Mouse (Mus musculus): ENCODE measurements around the gene Wnt11.
A peak's percentile ranks its signal among the peaks of the same experiment; 100 is the strongest.

The Wnt11 gene

DNA sequence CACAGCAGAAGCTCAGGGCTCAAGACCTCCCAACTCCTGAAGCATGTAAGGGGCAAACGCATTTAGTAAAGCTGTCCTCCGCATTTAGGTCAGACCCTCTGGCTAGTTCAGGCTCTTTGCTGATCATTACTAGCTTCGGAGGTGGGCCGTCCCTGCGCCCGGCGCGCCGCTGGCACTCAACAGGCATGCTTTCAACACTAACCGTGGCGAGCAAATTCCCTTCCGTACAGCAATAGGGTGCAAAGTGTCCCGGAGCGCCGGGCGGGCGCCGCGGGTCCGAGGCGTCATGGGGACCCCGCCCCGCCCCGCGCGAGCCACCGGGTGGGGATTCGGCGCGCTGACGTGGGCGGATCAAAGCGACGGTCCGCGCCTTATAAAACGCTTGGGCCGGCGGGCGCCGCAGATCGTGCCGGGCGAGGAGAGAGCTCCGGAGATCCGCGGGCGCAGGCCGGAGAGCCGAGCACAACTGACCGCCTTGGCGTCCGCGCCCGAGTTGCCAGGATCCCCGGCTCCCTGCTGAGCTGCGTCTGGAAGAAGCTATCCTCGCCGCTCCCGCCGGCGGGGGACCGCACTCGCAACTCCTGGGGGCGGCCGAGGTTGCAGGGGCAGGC lies at the start of gene Wnt11:
Gene Wnt11 (plus strand): TSS at position 402 of the 611 bp plus-strand sequence.
- peak; percentile 51 to 54 for DNase-seq (ENCODE audit: low spot score in 2 of 2)

- DNase-seq (ENCODE audit: low spot score in 2 of 2), result no peak
Measured at GRCm38 (mm10) chr7:98786792-98787612, 47.9 kb upstream of the Wnt11 start.

DNA sequence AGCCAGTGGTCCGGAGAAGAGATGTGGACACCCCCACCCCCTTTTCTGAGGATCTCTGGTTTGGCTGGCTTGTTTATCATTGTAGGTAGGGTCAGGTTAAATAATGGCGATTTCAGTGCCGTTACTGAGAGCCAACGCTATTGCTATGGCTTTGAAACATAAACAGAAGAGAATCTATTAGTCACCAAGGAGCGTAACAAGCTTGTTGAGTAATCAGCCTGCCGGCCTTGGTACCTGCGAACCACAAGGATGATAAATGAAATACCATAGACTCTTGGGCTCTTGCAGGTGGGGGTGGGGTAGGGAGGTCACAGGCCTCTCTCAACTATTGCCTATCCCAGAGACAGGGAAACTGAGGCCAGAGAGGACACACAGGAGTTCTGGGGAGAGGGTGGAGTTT lies 46.2 kb upstream of the Wnt11 start:
- DNase-seq (ENCODE audit: low spot score in 2 of 2), result no peak

GRCm38 (mm10) chr7:98789121-98789520 lies 45.8 kb upstream of the Wnt11 start:
- peak; percentile 64 for DNase-seq (ENCODE audit: low spot score in 2 of 2)

DNA sequence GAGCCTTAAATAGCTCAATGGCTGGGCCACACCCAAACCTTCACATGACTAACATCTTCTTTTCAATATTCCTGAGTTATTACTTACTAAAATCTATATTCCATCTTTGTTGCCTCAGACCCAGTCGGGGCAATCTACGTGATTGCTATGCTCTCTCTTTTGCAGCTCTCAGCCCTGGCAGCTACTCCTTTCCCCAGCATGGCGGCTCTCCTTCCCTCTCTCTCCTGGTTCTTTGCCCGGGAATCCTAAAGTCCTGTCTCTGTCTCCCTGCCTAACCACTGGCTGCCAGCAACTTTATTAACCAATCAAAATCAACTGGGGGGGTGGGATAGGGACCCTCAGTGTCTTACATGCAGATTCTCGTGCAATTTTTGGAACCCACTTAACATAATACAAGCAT lies 43.0 kb upstream of the Wnt11 start:
- DNase-seq (ENCODE audit: low spot score in 2 of 2), result no peak

DNA sequence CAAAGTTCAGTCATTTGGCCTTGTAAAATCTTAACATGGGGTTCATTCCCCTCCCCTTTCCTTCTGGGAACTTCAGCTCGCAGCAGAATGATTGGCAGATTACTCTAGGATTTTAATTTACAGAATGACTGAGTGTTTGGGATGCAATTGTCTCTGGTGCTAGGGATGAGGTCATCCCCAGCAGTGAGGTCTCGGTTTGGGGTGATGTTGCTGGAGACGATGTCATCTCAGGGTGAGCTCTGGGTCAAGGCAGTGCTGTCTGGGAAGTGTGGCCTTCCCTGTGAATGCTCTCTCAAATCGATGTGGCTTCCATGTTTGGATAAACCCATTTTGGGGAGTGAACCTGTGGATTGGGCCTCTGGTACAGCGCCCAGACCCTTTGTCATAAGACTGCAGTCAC lies 41.1 kb upstream of the Wnt11 start:
- no peak for DNase-seq (ENCODE audit: low spot score in 2 of 2)

- peak; percentile 61 to 81 for DNase-seq (ENCODE audit: low spot score in 2 of 2)
Measured at GRCm38 (mm10) chr7:98794444-98794843, 40.5 kb upstream of the Wnt11 start.

DNA sequence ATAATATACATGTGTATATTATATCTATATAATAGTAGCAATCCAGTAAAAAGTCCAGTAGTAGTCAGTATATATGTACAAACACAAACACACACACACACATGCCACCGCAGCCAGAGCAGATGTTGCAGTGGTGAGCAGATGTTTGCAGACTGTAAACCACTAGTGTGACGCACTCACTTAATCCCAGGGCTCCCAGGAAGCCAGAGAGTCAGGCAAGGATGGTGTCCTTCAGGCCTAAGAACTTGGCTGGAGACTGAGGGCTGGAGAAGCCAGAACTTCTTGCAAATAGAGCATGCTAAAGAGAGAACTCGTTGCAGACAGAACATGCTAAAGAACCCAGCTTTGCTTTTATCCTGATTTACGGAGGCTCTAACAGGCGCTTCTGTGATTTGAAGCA lies 39.3 kb upstream of the Wnt11 start:
- peak; percentile 49 to 52 for DNase-seq (ENCODE audit: low spot score in 2 of 2)

GRCm38 (mm10) chr7:98797347-98798133 lies 37.4 kb upstream of the Wnt11 start:
- DNase-seq (ENCODE audit: low spot score in 2 of 2), result no peak

DNA sequence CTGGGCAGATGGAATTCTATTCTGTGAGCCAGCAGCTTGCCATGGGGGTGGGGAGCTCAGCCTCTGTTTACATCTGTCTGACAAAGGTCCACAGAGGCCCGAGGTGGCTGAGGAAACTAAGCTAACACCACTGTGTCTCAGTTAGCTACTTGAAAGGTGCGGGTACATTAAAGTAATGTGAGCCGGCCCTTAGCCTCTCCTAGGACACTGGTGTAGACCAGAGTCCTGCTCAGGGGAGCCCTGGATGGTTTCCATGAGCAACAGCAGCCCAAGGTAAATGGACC lies 36.8 kb upstream of the Wnt11 start:
- DNase-seq (ENCODE audit: low spot score in 2 of 2), result no peak

GRCm38 (mm10) chr7:98800435-98800834 lies 34.5 kb upstream of the Wnt11 start:
- DNase-seq (ENCODE audit: low spot score in 2 of 2), result no peak

DNA sequence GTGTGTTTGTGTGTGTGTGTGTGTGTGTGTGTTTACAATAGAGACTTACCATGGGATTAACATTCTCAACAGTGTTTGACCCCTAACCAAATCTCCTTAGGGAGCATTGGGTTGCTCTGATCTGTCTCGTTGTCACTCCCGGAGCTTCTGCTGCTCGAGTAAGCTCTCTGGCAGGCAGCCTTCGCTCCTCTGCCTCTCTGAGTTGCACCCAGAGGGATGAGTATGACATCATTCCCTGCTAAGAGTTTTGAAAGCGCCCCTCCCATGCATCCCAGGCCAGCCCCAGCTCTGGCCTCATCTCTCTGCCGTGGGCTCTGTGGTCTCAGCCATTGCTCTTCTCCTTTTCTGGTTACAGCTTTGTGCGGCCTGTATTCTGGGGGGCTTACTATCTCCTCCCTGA lies 33.8 kb upstream of the Wnt11 start:
- DNase-seq (ENCODE audit: low spot score in 2 of 2), result peak in 1 of 2 experiments; percentile 67

DNA sequence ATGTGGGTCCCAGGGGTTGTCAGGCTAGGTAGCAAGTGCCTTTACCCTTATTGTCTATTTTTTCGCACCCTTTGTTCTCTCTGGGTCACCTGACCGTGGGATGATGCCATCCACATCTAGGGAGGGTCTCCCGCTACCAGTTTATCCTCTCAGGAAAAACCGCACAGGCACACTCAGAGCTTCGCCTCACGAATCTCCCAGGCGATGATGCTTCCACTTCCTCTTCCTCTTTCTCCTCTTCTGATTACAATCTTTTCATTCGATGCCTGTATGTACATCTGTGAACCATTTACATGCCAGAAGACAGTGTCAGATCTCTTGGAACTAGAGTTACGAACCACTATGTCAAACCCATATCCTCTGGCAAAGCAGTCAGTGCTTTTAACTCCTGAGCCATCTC lies 31.7 kb upstream of the Wnt11 start:
- DNase-seq (ENCODE audit: low spot score in 2 of 2), result no peak

GRCm38 (mm10) chr7:98804841-98805772 lies 29.8 kb upstream of the Wnt11 start:
- no peak for DNase-seq (ENCODE audit: low spot score in 2 of 2)

DNA sequence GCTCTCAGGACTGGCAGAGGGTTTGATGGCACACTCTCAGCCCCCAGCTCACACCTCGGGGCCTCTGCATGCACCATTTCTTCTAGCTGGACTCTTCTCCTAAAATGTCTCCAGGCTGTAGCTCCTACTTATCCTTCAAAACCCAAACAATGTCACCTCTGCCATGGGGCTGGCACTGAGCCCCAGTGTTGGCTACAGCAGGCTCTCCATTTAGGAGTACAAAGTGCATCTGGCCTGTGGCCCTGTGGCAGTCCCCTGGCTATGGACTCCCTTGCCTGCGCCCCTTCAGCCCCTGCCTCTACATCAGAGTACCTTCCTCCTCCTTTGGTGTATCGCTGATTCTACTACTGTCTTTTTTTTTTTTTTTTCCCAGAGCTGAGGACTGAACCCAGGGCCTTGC lies 28.0 kb upstream of the Wnt11 start:
- DNase-seq (ENCODE audit: low spot score in 2 of 2), result no peak

GRCm38 (mm10) chr7:98809372-98809771 lies 25.5 kb upstream of the Wnt11 start:
- no peak for DNase-seq (ENCODE audit: low spot score in 2 of 2)

- DNase-seq (ENCODE audit: low spot score in 2 of 2), result no peak
Measured at GRCm38 (mm10) chr7:98810619-98811018, 24.3 kb upstream of the Wnt11 start.

- no peak for DNase-seq (ENCODE audit: low spot score in 2 of 2)
Measured at GRCm38 (mm10) chr7:98820501-98820900, 14.4 kb upstream of the Wnt11 start.

- no peak for DNase-seq (ENCODE audit: low spot score in 2 of 2)
Measured at GRCm38 (mm10) chr7:98822881-98823280, 12.0 kb upstream of the Wnt11 start.

DNA sequence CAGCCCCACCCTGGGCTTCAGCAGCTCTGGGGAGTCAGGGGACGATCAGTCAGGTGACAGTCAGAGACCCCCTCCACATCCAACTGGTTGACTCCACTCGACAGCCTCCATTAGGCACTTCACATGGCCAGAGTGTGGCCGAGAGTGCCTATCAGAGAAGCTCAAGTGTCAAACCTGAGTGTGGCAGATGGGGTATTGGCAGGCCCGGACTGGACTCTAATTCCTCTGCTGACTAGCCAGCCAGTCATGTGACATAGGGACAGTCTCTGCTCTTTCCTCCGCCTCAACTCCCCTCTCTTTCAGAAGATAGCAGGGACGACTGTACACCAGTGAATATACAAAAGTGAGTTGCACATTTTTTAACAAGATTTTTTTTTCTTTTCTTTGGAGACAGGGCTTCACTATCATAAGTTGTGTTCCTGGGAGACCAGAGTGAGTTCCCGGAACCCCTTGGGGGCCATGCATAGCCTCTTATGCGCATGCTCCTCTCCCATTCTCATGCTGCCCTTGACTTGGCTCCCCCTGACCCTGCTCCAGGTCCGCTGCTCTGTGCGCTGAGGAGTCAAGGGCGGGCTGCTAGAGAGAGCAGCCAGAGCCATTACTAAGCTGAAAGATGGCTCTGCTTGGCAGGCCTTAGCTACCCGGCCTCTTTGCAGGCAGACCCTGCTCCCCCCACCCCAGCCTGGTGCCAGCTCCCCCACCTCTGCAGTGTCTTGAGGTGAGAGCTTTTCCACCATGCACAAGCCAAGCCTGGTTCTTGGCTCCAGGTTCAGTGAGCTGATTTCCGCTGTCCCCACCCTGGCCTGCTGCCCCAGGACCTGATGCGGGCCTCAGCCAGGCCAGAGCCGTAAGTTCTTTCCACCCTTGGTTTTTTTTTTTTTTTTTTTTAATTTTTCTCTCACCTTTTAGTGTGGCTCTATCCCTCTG lies 10.8 kb upstream of the Wnt11 start:
- no peak for DNase-seq (ENCODE audit: low spot score in 2 of 2)

DNA sequence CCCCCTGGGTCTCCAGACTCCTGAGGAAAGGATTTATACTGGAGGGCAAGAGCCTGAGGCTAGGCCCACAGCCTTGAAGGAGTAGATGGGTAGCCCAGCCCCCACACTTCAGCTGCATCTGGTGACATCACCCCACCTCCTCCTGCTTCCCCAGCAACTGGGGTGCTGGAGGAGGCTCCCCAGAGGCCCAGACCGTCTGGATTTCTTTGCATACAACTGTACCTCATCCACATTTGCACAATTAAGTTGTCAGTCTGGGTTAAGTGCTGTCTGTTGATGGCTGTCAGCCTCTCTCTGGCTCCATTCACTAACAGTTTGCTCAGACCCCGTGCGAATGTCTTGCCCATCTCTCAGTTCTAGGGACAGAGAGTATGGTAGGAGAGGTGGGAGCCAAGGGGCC lies 6.9 kb upstream of the Wnt11 start:
- no peak for DNase-seq (ENCODE audit: low spot score in 2 of 2)
